Mouse (Mus musculus) retina, postnatal 1 day (tissue): ENCODE data around the gene Prtn3.

Experiments used
- DNase-seq: peaks from one replicate; pipeline ENCODE4 v3.0.0-alpha.2; 2012

The Prtn3 gene

GRCm38 (mm10) chr10:79855558-79856184 lies 18.6 kb upstream of the Prtn3 start:
- no peak for DNase-seq

- no peak for DNase-seq
Measured at GRCm38 (mm10) chr10:79856280-79856679, 18.0 kb upstream of the Prtn3 start.

GRCm38 (mm10) chr10:79856704-79857451 lies 17.4 kb upstream of the Prtn3 start:
- no peak for DNase-seq

GRCm38 (mm10) chr10:79857452-79857811 lies 16.8 kb upstream of the Prtn3 start:
- DNase-seq, result peak; percentile 74

GRCm38 (mm10) chr10:79857894-79858293 lies 16.4 kb upstream of the Prtn3 start:
- DNase-seq, result no peak

- DNase-seq, result peak; percentile 60
Measured at GRCm38 (mm10) chr10:79858416-79859074, 15.7 kb upstream of the Prtn3 start.

GRCm38 (mm10) chr10:79859116-79859515 lies 15.2 kb upstream of the Prtn3 start:
- no peak for DNase-seq

- no peak for DNase-seq
Measured at GRCm38 (mm10) chr10:79860079-79860911, 14.0 kb upstream of the Prtn3 start.

- no peak for DNase-seq
Measured at GRCm38 (mm10) chr10:79861230-79862048, 12.8 kb upstream of the Prtn3 start.

GRCm38 (mm10) chr10:79862049-79862788 lies 12.1 kb upstream of the Prtn3 start:
- DNase-seq, result no peak

GRCm38 (mm10) chr10:79862925-79863324 lies 11.4 kb upstream of the Prtn3 start:
- DNase-seq, result no peak

- DNase-seq, result no peak
Measured at GRCm38 (mm10) chr10:79864351-79865188, 9.7 kb upstream of the Prtn3 start.

- DNase-seq, result no peak
Measured at GRCm38 (mm10) chr10:79865189-79865601, 9.1 kb upstream of the Prtn3 start.

GRCm38 (mm10) chr10:79865801-79866295 lies 8.4 kb upstream of the Prtn3 start:
- DNase-seq, result peak; percentile 38

GRCm38 (mm10) chr10:79866601-79867000 lies 7.7 kb upstream of the Prtn3 start:
- DNase-seq, result no peak

GRCm38 (mm10) chr10:79871845-79872244 lies 2.4 kb upstream of the Prtn3 start:
- DNase-seq, result no peak

GRCm38 (mm10) chr10:79872862-79873261 lies 1.4 kb upstream of the Prtn3 start:
- DNase-seq, result no peak

- DNase-seq, result peak; percentile 30
Measured at GRCm38 (mm10) chr10:79873313-79873712, 963 bp upstream of the Prtn3 start.

GRCm38 (mm10) chr10:79873715-79874289 lies 474 bp upstream of the Prtn3 start:
- DNase-seq, result peak; percentile 46

GRCm38 (mm10) chr10:79877174-79877573 lies 2.9 kb downstream of the Prtn3 start:
- no peak for DNase-seq
